Mouse (Mus musculus) bone marrow, adult 2 months (tissue): ENCODE results near the gene Msrb3.

Source experiments
- CTCF ChIP-seq: fragments of 200-500 bp; IDR thresholded peaks from 2 replicates; pipeline ENCODE4 v1.5.1; 2011; ENCODE audit warnings: low read length, control low read depth; ENCODE audit not compliant: control insufficient read depth, insufficient read depth
- POLR2A ChIP-seq: fragments of 200-500 bp; IDR thresholded peaks from 2 replicates; pipeline ENCODE4 v1.6.1; 2011; ENCODE audit warnings: low read depth, mild to moderate bottlenecking, control low read depth, low read length, borderline replicate concordance; ENCODE audit not compliant: control insufficient read depth

DNA sequence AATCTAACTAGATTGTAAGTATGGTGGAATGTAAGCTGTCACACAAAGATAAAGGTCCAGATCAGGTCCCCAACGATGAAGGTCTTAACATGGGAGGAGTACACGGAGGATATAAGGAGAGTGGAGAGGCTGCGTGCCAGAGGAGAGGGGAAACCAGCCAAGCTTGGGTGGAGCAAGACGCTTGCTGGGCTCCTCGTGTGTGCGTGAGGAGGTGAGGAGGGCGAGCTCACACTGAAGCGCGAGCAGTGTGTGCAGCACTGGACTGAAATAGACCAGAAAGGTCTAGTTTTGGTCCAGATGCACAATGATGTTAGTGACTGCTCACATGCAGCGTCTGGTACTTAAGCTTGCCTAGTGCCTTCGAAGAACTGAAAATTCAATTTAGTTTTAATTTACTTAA lies 21.7 kb upstream of the Msrb3 start:
- no peak for TF ChIP-seq POLR2A
- TF ChIP-seq CTCF, result no peak
